ENCODE assay signal across 7 mouse cellular contexts in the genomic region with DNA sequence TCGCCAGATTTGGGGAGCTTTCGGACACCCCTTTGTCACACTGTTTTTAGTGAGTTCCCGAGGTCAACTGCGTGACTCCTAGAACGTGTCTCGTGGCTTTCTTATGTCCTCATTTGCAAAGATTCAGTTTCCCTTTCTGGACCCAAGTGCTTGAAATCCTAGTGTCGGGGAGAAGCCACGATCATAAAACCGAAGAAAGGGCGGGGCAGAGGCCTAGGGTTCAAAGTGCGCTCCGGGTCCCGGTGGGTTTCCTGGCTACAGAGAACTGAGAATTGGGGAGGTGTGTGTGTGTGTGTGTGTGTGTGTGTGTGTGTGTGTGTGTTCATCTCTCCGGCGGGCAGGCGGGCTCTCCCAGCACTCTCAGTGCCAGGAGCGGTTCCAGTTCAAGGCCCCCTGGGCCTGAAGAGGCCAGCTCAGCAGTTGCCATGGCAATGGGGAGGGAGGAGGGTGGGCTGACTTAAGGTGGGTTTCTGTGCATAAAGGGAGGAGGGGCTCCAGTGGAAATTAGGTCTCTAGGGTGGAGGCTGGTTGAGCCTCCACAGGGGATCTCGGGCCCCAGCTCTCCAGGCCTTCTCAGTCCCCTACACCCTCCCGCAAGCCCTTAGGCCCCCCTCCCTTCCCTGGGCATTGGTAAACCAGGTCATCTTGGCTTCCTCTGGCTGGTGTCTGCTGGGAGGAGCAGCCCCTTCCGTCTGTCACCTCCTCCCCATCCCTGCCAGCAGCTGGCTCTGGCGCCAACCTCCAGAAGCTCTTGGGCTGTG. TPM values are rescaled to one million over a fixed set of nuclear protein-coding genes. Genes with fewer than 3 reads are reported as not detected.
DNase-seq lines count a peak whose midpoint lies in the region; ATAC-seq and TF ChIP-seq lines count a peak whose summit lies in the region.

No protein-coding gene starts in this region.

- 4% methylated on average over 16 of the region's 21 CpGs for WGBS in hindbrain, embryonic 11.5 days
- 27% methylated on average over 21 of the region's 21 CpGs for WGBS in liver, embryonic 14.5 days (ENCODE audit: insufficient replicate concordance)

- H3K36me3 ChIP-seq in hindbrain, embryonic 11.5 days (ENCODE audit: control insufficient read depth, insufficient read depth, low read length) = no peaks in the 10 kb centered on the region
- no peaks in the 10 kb centered on the region for H3K36me3 ChIP-seq in liver, embryonic 14.5 days (replicated peaks; ENCODE audit: control insufficient read depth, insufficient read depth, low read depth)

- peak overlapping the region; percentile 82 for H3K4me2 ChIP-seq in hindbrain, embryonic 11.5 days (replicated peaks; ENCODE audit: low read depth, low read length)
- H3K4me2 ChIP-seq in liver, embryonic 14.5 days (ENCODE audit: low read depth) = peak overlapping the region; percentile 81; the same call in 1 of the 2 replicates

- TF ChIP-seq CTCF in cortical plate, adult 2 months (IDR thresholded peaks at IDR 0.05; ENCODE audit: extremely low read depth, insufficient read depth, low read length) = no peak
- no peak for TF ChIP-seq CTCF in liver, embryonic 14.5 days (IDR thresholded peaks at IDR 0.05; ENCODE audit: low read depth)

- no peak for TF ChIP-seq EP300 in liver, embryonic 14.5 days (IDR thresholded peaks at IDR 0.05; ENCODE audit: low read depth)

- H3K27ac ChIP-seq in cortical plate, adult 2 months (ENCODE audit: insufficient read depth, low read length) = no peak overlapping the region
- H3K27ac ChIP-seq in hindbrain, embryonic 11.5 days (ENCODE audit: low read depth, low read length) = no peak overlapping the region
- no peak overlapping the region for H3K27ac ChIP-seq in liver, embryonic 14.5 days

- peak; percentile 59 to 62 for DNase-seq in B cell, adult 2 months
- peak; percentile 70 for DNase-seq in Muller cell, postnatal 12 days (ENCODE audit: inconsistent ontology term)
- DNase-seq in hindbrain, embryonic 11.5 days (ENCODE audit: low spot score) = peak; percentile 68
- no peak for DNase-seq in liver, embryonic 14.5 days (ENCODE audit: low read depth in 3 of 3, low spot score in 3 of 3)
- DNase-seq in ovary, postnatal 14 days (ENCODE audit: low spot score) = peak; percentile 15
- no peak for DNase-seq in layer of hippocampus, adult 11-12 months (ENCODE audit: low spot score)

- H3K27me3 ChIP-seq in hindbrain, embryonic 11.5 days (ENCODE audit: control insufficient read depth, insufficient read depth, low read length) = peaks cover 10% of the 10 kb centered on the region
- peaks cover 10% of the 10 kb centered on the region for H3K27me3 ChIP-seq in liver, embryonic 14.5 days (ENCODE audit: control insufficient read depth, insufficient read depth, low read length)

- no peak for TF ChIP-seq POLR2A in cortical plate, adult 2 months (IDR thresholded peaks at IDR 0.05; ENCODE audit: extremely low read depth, insufficient read depth, low read length)

- peak overlapping the region; percentile 57; the same call in 1 of the 2 replicates for H3K4me3 ChIP-seq in cortical plate, adult 2 months (ENCODE audit: insufficient read depth, low read length)
- peak overlapping the region; percentile 37; the same call in 1 of the 2 replicates for H3K4me3 ChIP-seq in hindbrain, embryonic 11.5 days (ENCODE audit: low read depth, low read length)
- no peak overlapping the region; a peak in 1 of 4 replicates for H3K4me3 ChIP-seq in liver, embryonic 14.5 days (ENCODE audit: insufficient read depth in 1 of 2, low read depth in 2 of 2, low read length in 2 of 2)

- H3K9ac ChIP-seq in hindbrain, embryonic 11.5 days (ENCODE audit: low read depth, low read length) = peak overlapping the region; percentile 16; the same call in 1 of the 2 replicates
- H3K9ac ChIP-seq in liver, embryonic 14.5 days (replicated peaks) = no peak overlapping the region

- H3K4me1 ChIP-seq in cortical plate, adult 2 months (ENCODE audit: control insufficient read depth, insufficient read depth, low read length) = peaks cover 2% of the 10 kb centered on the region; the same call in 1 of the 2 replicates
- H3K4me1 ChIP-seq in hindbrain, embryonic 11.5 days (replicated peaks; ENCODE audit: control insufficient read depth, insufficient read depth, low read length) = peaks cover 6% of the 10 kb centered on the region; the same call in 1 of the 2 replicates
- peaks cover 0 to 10% of the 10 kb centered on the region in 2 experiments; a peak in 2 of 4 replicates for H3K4me1 ChIP-seq in liver, embryonic 14.5 days (replicated peaks; ENCODE audit: control insufficient read depth in 2 of 2, insufficient read depth in 2 of 2, low read length in 1 of 2)

- H3K9me3 ChIP-seq in hindbrain, embryonic 11.5 days (ENCODE audit: control insufficient read depth, low read length) = no peaks in the 10 kb centered on the region
- H3K9me3 ChIP-seq in liver, embryonic 14.5 days (ENCODE audit: control insufficient read depth, low read length) = no peaks in the 10 kb centered on the region

- peak; percentile 50; the same call in 1 of the 2 replicates for ATAC-seq in hindbrain, embryonic 11.5 days (ENCODE audit: low FRiP score)
- ATAC-seq in liver, embryonic 14.5 days (ENCODE audit: insufficient read depth) = no peak

RNA-seq across cellular contexts. Expression of gene Rasa4, which starts 1.4 kb away (rescaled TPM):
- 6.5 and 7.4 TPM in 2 replicates for polyA plus RNA-seq in cortical plate, adult 2 months (2012; rRNA removed)
- polyA plus RNA-seq in hindbrain, embryonic 11.5 days (2014; fragmentation: Nextera tagmentation; extraction: Ambion mirVana) = 5.2 and 6.1 TPM in 2 replicates
- polyA plus RNA-seq in liver, embryonic 14.5 days (2012; rRNA removed) = 1.4 and 1.5 TPM in 2 replicates
- 0.85 and 0.93 TPM in 2 replicates for polyA plus RNA-seq in liver, embryonic 14.5 days (2014; fragmentation: Nextera tagmentation; extraction: Ambion mirVana)

RNA-seq across cellular contexts. Expression of gene Upk3bl, which starts 30.8 kb away (rescaled TPM):
- 0.45 and 0.61 TPM in 2 replicates for polyA plus RNA-seq in cortical plate, adult 2 months (2012; rRNA removed)
- 2.4 and 2.7 TPM in 2 replicates for polyA plus RNA-seq in hindbrain, embryonic 11.5 days (2014; fragmentation: Nextera tagmentation; extraction: Ambion mirVana)
- polyA plus RNA-seq in liver, embryonic 14.5 days (2012; rRNA removed) = 0.10 TPM in 1 of 2 replicates, not detected in the other
- not detected in 2 replicates for polyA plus RNA-seq in liver, embryonic 14.5 days (2014; fragmentation: Nextera tagmentation; extraction: Ambion mirVana)

RNA-seq across cellular contexts. Expression of gene Polr2j, which starts 31.4 kb away (rescaled TPM):
- polyA plus RNA-seq in cortical plate, adult 2 months (2012; rRNA removed) = 121 and 126 TPM in 2 replicates
- polyA plus RNA-seq in hindbrain, embryonic 11.5 days (2014; fragmentation: Nextera tagmentation; extraction: Ambion mirVana) = 238 and 247 TPM in 2 replicates
- polyA plus RNA-seq in liver, embryonic 14.5 days (2012; rRNA removed) = 94.0 and 101 TPM in 2 replicates
- polyA plus RNA-seq in liver, embryonic 14.5 days (2014; fragmentation: Nextera tagmentation; extraction: Ambion mirVana) = 160 and 167 TPM in 2 replicates

RNA-seq across cellular contexts. Expression of gene Upk3b, which starts 46.8 kb away (rescaled TPM):
- polyA plus RNA-seq in cortical plate, adult 2 months (2012; rRNA removed) = 0.04 TPM in 1 of 2 replicates, not detected in the other
- polyA plus RNA-seq in hindbrain, embryonic 11.5 days (2014; fragmentation: Nextera tagmentation; extraction: Ambion mirVana) = 0.11 and 0.45 TPM in 2 replicates
- polyA plus RNA-seq in liver, embryonic 14.5 days (2012; rRNA removed) = 2.0 and 2.5 TPM in 2 replicates
- polyA plus RNA-seq in liver, embryonic 14.5 days (2014; fragmentation: Nextera tagmentation; extraction: Ambion mirVana) = 2.1 and 2.4 TPM in 2 replicates

RNA-seq across cellular contexts. Expression of gene Lrwd1, which starts 50.8 kb away (rescaled TPM):
- 18.2 and 19.8 TPM in 2 replicates for polyA plus RNA-seq in cortical plate, adult 2 months (2012; rRNA removed)
- polyA plus RNA-seq in hindbrain, embryonic 11.5 days (2014; fragmentation: Nextera tagmentation; extraction: Ambion mirVana) = 34.7 and 37.5 TPM in 2 replicates
- 42.7 and 45.2 TPM in 2 replicates for polyA plus RNA-seq in liver, embryonic 14.5 days (2012; rRNA removed)
- 34.1 and 37.8 TPM in 2 replicates for polyA plus RNA-seq in liver, embryonic 14.5 days (2014; fragmentation: Nextera tagmentation; extraction: Ambion mirVana)

Comparison
In these comparisons a context has a peak if more than half of its experiments do, and no peak if none do; other contexts are left out.
1. DNase-seq: peak in B cell, adult 2 months (2 of 2), Muller cell, postnatal 12 days (single experiment), hindbrain, embryonic 11.5 days (single experiment) and ovary, postnatal 14 days (single experiment); none in liver, embryonic 14.5 days (0 of 3) and layer of hippocampus, adult 11-12 months (single experiment).
2. H3K4me3 ChIP-seq: peak in cortical plate, adult 2 months (single experiment) and hindbrain, embryonic 11.5 days (single experiment); none in liver, embryonic 14.5 days (0 of 2).